Mouse (Mus musculus) kidney, adult 11 months (tissue): ENCODE measurements around the gene Palmd.
A peak's percentile ranks its signal among the peaks of the same experiment; 100 is the strongest.

Experiments used
- DNase-seq: peaks from one replicate; pipeline ENCODE4 v3.0.0; 2022

The Palmd gene

DNA sequence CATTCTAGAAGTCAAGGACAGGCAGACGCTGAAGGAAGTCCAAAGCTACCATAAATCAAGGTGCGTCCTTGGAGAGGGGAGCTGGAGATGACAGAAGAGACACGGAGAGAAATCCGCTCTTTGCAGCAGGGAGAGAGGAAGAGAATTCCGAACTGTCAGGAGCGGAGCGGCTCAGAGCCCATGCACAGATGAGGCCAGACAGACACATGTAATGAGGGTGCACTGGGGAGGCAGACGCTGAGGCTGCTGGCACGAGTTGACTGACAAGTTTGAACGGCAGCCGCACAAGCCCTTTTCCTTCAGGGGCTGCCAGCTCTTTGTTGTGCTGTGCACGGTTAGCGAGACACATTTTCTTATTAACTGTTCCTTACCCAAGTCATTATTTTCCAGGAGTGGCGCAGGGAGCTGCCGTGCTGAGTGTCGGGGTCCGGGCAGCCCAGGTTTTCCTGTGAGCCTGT lies at the start of gene Palmd:
TSS of gene Palmd (minus strand) at position 448 of the 458 bp plus-strand sequence.
- DNase-seq: peak; percentile 35

DNA sequence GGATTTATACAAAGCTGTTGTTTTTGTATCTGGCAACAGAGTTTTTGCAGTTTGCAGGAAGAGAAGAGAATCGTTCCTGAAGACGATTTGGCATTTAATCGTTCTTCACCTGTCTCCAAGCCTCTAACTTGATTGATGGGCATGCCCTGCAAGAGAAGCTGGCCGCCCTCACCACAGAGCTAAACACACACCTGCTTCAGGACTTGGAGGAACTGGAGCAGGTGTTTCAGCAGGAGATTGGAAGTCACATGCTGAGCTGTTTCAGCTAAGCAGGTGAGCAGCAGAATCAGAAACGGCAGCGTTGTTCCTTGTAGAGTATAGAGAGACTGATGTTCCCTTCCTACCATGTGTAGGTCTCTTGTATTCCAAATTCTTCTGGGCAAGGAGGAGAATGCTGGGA lies 41.4 kb upstream of the Palmd start:
- no peak for DNase-seq

DNA sequence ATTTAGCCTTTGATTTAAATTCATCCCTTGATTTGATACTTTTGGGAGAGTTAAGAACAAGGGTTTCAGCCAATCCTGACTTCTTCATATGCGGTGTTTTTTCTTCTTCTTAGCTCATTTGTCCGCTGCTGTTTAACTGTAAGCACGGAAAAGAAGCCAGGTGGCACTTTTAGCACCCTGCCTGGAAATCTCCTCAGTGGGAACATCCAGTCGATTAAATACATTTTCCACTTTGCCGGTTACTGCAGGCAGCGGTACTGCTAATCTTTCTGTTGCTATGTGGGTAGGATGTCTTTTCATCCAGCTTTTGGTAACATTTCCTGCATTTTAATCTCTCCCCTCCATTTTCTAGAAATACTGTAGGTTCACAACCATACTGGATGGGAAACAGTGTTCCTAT lies 38.6 kb upstream of the Palmd start:
- no peak for DNase-seq

DNA sequence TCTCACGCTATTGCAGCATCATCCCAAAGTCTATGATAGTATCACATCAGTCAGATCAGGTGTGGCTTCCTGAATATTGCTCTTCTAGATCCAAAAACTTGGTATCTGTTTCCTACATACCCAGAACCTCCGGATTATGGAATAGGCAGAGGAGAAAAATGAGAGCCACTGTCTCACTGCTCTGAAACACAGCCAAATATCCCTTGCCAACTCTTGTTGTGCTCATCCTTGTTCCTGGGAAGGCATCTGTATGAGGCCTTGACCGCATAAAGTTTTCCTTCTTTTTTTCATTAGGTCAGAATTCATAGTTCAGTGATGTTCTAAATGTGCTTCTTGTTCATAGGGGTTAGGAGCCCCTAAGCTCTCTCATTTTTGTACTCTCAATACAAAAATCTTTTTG lies 37.8 kb upstream of the Palmd start:
- DNase-seq: no peak

DNA sequence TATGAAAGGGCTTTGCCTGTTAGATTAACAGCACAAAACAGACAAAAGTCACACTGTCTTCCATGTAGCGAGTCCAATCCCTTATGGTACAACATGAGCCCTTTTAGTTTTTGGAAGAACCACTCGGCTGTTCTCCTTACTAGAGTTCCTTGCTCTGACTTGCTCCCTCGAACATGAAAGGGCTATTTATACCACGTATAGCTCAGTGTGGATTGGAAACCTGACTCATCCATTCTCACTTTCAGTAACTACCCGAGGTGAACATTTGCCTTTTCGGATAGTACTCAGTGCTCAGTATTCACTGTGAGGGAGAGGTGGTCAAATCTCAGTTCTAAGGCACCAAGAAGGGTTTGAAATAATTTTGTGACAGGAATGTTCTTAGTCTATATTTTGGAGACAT lies 34.6 kb upstream of the Palmd start:
- DNase-seq: no peak

DNA sequence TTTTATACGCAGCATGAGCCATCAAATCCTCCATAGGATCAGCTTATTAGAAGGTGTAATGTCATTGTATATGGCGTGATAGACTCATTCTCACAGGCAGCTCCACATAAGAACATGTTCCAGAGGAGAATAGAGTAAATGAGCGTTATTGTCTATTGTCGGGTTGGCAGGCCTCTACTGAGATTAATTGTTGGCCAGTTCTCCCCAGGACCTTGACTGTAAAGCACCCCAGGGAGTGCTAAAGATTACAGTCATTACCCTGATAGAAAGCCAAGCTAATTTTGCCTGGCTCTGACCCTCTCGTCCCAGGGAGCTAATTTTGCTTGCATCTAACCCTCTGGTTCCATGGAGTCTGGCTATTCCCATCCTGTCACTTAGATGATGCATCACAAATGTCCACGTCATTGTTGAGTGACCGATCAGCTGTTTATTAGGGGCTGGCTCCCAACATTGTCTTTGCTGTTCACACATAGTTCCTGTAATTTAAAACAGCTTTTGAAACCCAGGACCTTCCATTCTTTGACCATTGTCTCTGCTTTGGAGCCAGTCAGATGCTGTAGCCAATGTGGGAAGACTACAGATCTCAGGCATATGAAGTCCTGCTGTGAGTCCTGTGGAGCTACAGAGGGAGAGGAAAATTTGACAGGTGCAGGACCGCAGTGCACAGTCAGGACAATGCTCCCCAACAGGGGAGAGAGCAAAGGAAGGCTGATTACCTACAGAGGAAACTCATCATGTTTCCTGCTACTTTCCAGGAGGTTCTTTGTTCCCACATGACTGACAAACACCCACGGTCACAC lies 33.1 kb upstream of the Palmd start:
- DNase-seq: no peak

DNA sequence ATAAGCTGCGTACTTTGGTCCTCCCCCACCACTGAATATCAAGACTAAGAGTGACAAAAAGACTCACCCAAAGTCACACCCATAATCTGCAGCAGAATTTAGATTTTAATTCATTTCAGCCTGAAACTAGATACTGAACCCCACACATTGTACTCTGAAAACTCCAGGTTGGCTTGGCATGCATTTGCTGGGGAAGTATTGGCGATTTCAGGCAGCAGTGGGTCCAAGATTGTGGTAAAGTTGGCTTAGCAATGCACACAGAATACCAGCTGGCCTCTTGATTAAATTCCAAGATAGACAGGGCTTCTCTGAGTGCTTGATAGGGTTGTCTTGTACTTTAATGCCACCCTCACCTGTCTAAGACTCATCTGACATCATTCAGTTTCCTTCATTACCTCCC lies 24.2 kb upstream of the Palmd start:
- DNase-seq: no peak

DNA sequence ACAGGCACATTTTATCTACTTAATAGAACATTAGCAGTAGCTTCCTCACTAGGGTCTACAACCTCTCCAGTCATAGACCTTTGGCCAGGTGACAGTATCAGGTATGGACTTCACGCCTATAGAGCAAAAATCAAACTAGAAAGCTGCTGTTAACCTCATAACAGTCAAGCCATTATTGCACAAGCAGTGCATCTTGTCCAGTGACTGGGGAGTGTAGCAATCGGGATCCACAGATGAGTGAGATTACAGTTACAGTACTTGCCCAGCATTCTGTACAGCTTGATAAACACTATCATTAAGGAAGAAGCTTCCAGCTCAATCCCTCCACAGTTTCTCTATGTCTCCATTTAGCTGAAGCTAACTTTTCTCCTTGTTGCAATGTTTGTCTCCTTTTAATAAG lies 22.4 kb upstream of the Palmd start:
- DNase-seq: no peak

DNA sequence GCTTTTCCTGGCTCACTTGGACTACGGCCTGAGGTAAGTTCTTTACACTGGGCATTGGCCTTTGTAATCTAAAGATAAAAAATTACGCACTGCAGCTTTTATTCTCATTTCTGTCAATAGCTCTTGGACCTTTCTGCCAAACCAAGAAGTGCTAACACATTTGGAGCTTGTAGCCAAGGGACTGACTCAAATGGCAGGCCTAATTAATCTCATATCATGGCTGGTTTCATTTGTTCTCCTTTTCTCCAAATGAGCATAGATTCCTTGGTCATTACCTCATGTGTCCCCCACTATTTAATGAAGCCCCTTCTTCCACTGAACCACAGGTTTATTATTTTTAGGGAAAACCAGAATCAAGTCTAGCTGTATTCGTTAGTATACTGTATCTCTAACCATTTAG lies 19.4 kb upstream of the Palmd start:
- DNase-seq: no peak

DNA sequence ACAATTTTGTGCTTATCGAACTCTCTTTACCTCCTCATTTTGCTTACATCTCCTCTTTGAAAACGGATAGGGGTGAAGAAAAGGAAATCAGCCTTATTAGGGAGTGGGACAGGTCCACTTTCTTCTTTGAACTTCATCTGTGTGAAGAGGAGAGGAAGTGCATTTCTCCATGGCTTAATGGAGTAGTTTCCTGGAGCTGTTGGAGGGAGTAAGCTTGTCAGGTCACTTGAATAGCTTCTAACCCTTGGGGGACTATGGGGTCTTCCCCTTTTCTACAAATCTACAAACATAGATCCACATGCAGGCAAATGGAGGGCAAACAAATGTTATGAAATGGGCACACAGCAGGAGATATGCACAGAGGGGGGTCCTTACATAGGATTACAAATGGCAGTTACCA lies 17.7 kb upstream of the Palmd start:
- no peak for DNase-seq

DNA sequence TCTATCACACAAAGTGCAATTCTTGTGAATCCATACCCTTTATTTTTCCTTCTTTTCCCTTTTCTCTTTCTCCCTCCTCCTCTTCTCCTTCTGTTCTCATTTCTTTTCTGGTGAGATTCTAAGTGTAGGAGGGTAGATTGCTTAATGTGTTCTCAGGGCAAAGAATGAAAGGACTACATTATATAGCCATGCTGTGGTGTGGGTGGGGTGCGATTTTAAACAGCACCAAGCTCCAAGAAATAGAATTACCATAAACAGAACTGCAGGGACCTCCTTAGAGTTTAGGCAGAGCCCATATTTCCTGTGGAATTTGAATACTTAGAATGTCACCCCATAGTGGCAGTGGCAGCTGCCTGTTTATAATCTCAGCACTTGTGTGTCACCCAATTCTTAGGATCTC lies 17.0 kb upstream of the Palmd start:
- no peak for DNase-seq

DNA sequence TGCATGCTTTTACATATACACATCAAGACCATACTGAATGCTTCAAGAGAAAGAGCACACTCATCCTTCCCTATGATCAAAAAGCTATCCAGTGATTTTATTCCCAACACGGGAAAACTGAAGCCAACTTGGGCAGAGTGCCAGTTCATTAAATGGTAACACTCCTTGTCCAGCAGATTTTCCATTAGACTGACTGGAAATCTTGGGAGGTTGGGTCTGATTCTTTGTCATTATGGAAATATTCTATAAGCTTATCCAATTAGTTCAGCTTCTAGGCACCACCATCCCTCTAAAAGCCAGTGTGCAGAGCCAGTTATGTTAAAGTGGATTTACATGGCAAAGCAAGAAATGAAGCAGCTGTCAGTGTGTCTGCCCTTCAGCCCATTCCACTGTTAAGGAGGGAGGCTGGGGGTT lies 16.3 kb upstream of the Palmd start:
- DNase-seq: no peak

DNA sequence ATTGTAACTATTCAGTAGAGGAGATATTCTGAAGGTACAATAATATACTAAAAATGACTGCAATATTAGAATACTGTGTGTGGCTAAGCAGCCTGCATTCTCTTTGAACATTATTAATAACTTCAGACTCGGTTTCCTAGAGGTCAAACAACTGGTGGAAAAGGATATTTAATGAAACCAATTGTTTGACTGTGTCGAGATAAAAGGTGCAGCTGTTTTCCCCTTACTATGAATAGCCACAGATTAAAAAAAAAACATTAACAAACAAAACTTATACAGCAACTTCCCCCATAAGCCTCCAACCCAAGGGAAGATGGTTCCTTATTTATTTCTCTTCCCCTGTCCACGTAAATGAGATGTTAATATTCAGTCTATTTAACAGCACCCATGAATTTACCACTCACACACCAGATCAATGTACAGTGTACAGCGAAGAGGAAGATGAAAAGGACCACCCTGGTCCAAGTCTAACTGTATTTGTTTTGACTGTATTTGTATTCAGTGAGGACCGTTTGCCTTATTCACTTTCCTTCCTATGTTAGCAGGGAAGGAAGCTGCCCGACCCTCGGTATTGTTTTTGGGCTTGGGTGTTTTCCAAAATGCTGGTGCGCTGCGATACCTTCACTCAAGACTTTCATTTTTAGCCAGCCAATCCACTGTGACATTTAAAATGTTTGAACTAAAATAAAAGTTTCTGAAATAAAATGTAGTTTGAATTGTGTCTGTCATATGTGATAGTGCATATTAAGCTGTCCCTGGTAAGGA lies 13.2 kb upstream of the Palmd start:
- no peak for DNase-seq

DNA sequence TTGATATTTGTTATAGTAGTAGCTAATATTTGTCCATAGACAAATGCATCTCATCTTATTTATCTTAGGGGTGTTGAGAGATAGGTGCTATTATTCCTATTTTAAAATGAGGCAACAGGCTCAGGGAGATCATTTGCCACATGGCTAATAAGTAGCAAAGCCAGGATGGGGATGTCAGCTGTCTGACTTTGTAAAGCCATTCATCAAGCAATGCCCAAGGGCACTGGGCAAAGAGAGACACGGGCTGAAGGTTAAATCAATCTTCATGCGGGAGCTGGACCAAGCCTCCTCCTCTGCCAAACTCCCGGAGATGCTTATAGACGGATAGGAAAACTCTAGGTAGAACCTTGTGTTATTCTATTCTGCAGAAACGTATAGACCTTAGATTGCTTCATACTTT lies 999 bp upstream of the Palmd start:
- DNase-seq: no peak

DNA sequence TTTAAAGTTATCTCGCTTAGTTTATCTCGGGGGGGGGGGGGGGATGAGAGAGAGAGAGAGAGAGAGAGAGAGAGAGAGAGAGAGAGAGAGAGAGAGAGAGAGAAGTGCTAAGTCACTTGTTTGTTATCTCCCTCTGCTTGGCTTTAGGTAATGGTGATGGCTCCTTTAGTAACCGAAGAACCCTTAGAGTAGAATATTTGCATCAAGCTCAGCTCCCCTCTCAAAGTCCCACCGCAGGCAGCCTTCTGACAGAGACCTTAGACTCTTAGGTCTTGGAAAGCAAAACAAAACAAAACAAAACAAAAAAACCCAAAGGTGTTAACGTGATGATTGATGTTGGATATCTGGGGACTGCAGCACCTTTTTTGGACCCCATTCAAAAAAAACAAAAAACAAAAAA lies 216 bp upstream of the Palmd start:
- no peak for DNase-seq

DNA sequence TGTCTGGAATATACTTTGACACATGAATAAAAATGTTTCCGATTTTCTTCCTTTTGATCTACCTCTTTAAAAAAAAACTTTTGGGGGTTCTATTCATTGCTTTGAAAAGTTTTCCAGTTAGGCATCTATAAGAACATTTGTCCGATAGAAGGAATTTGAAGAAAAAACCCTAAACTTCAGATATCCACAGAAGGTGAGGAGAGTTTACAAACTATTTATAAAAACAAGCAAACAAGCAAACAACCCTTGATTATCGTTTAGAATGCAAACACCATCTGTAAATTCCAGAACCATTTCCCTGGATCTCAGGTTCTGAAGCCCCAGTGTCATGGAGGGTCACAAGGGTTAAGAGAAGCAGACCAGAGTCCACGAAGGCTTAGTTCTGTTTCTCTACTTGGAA lies 820 bp downstream of the Palmd start, which contains the start of gene 4930455H04Rik:
TSS of gene 4930455H04Rik (plus strand) at position 301 of the 400 bp plus-strand sequence.
- no peak for DNase-seq

DNA sequence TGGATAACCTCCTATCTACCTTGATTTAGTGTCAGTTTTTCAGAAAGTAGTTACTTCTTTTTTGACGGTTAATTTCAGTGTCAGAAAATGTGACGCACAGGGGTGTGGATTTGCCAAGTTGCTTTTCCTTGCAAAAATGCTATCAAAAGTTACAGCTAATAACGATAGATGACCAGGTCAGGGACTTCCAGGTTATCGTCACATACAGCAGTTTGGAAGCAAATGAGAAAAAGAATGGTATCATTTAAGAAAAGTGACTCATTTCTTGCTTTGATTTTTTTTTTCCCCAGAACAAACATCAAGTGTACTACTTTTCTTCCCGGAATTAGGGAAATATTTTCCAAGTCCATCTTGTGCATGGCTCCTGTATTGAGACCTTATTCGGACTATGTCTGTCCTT lies 1.4 kb downstream of the Palmd start:
- DNase-seq: no peak

DNA sequence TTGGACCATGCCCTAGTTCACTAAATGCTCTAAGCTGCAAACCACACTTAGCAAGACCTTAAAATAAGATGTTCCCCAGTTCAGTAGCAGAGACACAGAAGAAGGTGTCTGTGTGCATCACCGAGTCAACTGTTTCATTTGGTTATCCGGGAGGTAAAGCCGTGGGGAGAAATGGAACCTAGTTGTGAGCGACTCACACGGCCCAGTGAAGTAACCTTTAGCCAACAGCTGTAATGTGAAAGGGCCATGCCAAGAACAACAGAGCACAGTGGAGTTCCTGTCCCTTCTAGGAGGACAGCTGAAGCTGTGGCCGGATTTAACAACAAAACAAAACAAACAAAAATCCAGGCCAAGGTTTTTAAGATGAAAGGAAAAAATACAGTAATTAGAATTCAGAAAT lies 2.0 kb downstream of the Palmd start:
- DNase-seq: peak; percentile 26

DNA sequence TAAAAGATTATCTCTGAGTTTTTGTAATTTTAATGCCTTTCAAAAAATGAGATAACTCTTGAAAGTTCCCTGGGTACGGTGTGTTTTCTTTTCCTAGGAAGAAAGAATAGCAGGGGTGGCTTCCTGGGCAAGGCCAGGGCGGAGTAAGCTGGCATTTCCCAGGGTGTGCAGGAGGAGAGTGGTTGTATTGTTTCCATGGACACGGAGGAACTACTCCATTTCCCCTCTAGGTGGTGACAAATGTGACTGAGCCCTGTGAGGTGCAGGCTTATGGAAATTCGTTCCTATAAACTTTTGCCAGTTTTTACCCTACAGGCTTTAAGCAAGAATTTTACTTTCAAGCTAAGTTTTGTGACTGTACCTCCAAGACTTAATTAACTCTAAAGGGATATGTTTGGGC lies 2.6 kb downstream of the Palmd start:
- DNase-seq: peak; percentile 18

DNA sequence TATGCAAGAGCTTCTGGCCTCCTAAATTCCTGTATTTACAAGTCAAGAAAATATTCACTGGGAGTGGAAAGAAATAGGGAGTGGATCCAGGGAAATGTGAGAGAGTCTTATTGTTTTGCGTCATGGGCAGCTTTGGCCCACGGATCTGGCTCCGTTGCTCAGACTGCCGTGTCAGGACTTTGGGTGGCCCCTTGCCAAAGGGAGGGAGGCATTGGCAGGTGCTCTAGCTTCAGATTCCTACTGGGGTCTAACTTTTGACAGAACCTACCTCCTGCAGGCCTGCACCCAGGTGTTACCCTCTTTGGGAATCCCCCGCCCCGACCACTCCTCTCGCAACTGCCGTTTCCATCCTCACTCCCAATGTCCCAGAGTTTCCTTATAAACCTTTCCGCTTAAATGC lies 4.4 kb downstream of the Palmd start:
- no peak for DNase-seq

DNA sequence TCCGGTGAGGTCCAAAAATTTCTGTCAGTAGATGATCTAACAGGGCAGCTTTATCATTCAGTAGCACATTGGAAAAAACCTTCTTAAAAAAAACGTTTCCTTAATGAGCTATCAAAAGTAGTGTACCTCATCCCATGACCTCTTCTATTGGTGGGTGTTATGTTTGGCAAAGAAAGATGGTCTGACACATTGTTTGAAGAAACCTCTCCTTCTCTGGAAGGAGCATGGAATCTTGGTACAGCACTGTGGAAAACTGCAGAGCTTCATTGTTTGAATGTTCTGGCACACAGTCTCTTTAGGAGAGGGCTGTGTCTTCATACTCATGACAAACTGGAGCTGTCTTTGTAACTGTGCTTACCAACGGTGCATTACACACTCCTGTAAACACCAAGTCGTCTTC lies 5.6 kb downstream of the Palmd start:
- no peak for DNase-seq

DNA sequence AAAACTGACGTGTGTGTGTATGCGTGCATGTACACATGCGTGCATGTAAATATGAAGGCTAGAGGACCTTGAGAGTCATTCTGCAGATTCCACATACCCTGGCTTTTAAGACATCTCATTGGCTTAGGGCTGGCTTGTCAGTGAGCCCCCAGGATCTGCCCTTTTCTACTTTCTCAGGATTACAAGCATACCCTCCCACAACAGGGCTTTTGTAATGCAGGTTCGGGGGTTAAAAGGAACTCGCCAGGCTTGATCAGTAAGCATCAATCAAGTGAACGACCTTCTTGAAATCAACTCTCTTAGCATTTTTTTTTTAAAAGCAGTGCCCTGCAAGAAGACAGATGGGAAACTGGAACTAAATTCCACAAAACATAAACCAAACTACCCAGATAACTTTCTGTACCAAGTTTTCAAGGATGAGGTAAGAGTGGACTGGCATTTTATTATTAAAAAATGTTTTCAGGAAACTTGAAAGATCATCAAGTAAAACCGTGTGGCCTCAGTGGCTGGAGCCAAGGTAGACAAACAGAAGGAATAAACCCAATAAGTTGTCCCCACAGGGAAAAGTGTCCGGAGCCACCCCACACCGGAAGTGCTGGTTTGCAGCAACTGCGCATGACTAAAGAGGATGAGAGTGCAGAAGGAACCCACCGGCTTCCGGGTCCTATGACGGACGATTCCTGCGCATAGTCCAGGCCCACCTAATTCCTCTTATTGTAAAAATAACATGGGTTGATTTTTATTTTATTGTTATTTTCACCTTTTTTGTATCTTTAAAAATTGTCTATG lies 7.2 kb downstream of the Palmd start:
- DNase-seq: no peak

DNA sequence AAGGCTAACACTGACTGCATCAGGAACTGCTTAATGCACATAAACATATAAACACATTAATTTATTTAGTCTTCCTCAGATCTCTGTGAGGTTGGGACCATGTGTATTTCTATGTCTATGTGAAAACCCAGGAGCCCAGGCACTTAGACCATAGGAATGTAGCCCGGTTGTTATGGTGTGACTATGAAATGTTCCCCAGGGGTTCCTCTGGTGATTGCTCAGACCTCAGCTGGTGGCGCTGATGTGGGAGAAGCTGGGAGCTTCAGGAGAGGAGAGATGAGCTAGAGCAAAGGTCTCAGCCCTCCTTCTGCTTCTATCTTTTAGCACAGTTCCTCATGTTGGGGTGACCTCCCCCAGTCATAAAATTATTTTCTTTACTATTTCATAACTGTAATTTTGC lies 8.4 kb downstream of the Palmd start:
- DNase-seq: no peak

DNA sequence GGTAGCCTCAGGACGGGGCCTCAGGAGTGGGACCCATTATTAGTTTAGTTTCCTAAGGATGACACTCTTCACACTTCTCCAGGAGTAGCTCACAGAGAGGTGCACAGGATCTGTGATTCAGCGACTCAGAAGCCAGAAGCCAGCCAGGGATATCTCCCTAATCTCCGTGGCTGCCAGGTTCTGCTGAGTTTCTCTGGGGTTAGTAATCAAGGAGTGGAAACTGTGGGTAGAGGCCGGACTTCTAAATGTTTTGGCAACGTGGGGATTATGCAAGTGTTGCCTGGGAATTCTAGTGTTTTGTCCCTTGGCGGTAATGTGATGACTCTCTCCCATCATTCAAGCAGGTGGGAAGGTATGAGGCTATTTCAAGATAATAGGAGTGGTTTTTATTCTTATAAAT lies 13.7 kb downstream of the Palmd start:
- DNase-seq: no peak
